Mouse (Mus musculus) forebrain, embryonic 11.5 days (tissue): ENCODE data around the gene Ifi202b. TPM values are rescaled to one million over a fixed set of nuclear protein-coding genes. Genes with fewer than 3 reads are reported as not detected.
"Not testable (repeated sequence)": the region's sequence is repeated elsewhere in the genome, so short reads cannot be mapped to it uniquely, and the experiment has no call there.

Experiments used
- ATAC-seq: fragments of 200-750 bp; cut with Nextera tagmentation; replicated peaks from 2 replicates; pipeline ENCODE4 v1.8.0; 2017; ENCODE audit warnings: moderate TSS enrichment; ENCODE audit not compliant: low FRiP score
- DNase-seq: peaks from one replicate; pipeline ENCODE4 v3.0.0-alpha.2; 2017; ENCODE audit warnings: low spot score
- H3K27ac ChIP-seq: fragments of 300-500 bp; sonication (generic); 2 replicates; pipeline ENCODE4 v1.5.1; 2014; ENCODE audit warnings: low read depth, low read length
- H3K27me3 ChIP-seq: fragments of 300-500 bp; sonication (generic); 2 replicates; pipeline ENCODE4 v1.6.1; 2014; ENCODE audit warnings: mild to moderate bottlenecking, low read length, mixed read lengths; ENCODE audit not compliant: control insufficient read depth, insufficient read depth
- H3K36me3 ChIP-seq: fragments of 300-500 bp; sonication (generic); 2 replicates; pipeline ENCODE4 v1.6.1; 2014; ENCODE audit warnings: mild to moderate bottlenecking, low read length, moderate library complexity, mixed read lengths; ENCODE audit not compliant: control insufficient read depth, insufficient read depth
- H3K4me1 ChIP-seq: fragments of 300-500 bp; sonication (generic); replicated peaks from 2 replicates; pipeline ENCODE4 v1.6.1; 2014; ENCODE audit warnings: low read length, mixed read lengths; ENCODE audit not compliant: control insufficient read depth, insufficient read depth
- H3K4me2 ChIP-seq: fragments of 300-500 bp; sonication (generic); 2 replicates; pipeline ENCODE4 v1.6.1; 2014; ENCODE audit warnings: low read depth, mild to moderate bottlenecking, low read length, moderate library complexity, mixed read lengths; ENCODE audit not compliant: severe bottlenecking
- H3K4me3 ChIP-seq: fragments of 300-500 bp; sonication (generic); 2 replicates; pipeline ENCODE4 v1.5.1; 2014; ENCODE audit warnings: low read depth, low read length
- H3K9ac ChIP-seq: fragments of 300-500 bp; sonication (generic); 2 replicates; pipeline ENCODE4 v1.6.1; 2014; ENCODE audit warnings: low read length
- H3K9me3 ChIP-seq: fragments of 300-500 bp; sonication (generic); 2 replicates; pipeline ENCODE4 v1.6.1; 2016; ENCODE audit warnings: low read length, mixed read lengths; ENCODE audit not compliant: control insufficient read depth
- WGBS: fragments of 180-500 bp; shearing (Covaris S2); extraction: QIAGEN DNeasy Blood & Tissue Kit; methylation state at CpG from one replicate; pipeline ENCODE4 v1.1.7; 2014; 5-methylcytosine and 5-hydroxymethylcytosine counted together
- polyA plus RNA-seq: library from polyadenylated mRNA; unstranded; fragments of >200 nt; fragmentation: Nextera tagmentation; extraction: Ambion mirVana; gene quantifications from 2 replicates; pipeline ENCODE4 v1.2.1, GENCODE M21; 2014

Ifi202b gene
- polyA plus RNA-seq, 1 experiment from 2014 or later: not detected

DNA sequence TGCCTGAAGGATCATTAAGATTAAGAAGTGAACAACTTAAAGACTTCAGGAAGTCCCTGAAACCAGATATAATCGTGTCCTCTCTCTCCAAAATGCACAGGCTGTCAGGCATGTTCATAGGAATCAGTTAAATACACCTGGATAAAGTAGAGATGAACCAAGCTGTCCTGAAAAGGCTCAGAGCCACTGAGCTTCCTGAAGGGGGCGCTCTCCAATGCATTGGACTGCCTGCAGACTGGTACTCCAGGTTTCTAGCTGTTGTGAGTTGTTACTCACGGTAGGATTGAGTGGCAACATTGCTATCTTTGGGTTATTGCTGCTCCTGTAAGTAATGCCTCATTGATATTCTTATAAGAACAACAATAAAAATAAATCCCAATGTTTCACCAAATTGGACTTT, 63.3 kb downstream of the Ifi202b start:
- not testable (repeated sequence) for ATAC-seq, DNase-seq, H3K4me2 ChIP-seq, H3K9me3 ChIP-seq, H3K9ac ChIP-seq, H3K4me3 ChIP-seq, H3K36me3 ChIP-seq, H3K27me3 ChIP-seq, H3K4me1 ChIP-seq, H3K27ac ChIP-seq
- WGBS: 70% methylated on average over 2 of the region's 3 CpGs

DNA sequence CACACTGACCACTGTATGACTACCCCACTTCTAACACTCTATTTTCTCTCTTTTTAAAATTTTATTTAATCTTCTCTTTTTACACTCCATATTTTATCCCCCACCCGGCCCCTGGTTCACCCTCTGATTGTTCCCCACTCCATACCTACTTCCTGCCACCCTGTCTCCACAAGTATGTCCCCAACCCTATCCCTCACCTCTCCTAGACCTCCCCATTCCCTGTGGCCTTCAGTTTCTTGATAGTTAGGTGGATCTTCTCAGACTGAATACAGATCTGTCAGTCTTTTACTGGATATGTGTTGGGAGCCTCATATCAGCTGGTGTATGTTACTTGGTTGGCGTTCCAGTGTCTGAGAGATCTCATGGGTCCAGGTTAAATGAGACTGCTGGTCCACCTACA, 68.0 kb downstream of the Ifi202b start:
- Histone ChIP-seq H3K27ac (no peak overlapping the region), H3K36me3 (no peaks in the 10 kb centered on the region), H3K4me3 (no peak overlapping the region), H3K4me1 (no peaks in the 10 kb centered on the region), H3K27me3 (no peaks in the 10 kb centered on the region), H3K4me2 (no peak overlapping the region), H3K9me3 (no peaks in the 10 kb centered on the region), H3K9ac (no peak overlapping the region)
- DNase-seq: no peak
- ATAC-seq: no peak; the same call in 1 of the 2 replicates
- 87% methylated on average over 2 of the region's 2 CpGs for WGBS

DNA sequence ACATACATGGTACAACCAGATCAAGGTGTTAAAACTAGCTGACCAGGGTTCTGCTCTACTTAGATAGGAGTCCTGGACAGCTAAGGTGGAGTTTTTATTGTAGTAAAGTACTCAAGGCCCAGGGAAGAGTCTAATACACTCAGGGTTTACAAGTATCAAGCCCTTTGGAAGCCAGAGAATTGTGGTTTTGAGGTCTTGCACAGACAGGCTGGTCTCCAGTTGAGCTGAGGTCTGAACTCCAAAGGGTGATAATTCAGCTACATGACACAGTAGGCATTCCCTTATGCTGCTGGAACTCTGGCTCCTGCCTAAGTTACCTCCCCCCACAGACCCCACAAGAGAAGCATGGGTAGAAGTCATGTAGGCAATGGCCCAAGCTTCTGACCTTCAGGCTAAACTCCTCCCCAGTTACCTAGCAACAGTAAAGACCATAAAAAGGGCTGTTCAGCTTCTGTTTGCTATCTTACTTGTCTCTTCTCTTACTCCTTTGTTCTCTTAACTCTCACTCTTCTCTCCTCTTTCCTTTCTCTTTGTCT, 69.2 kb downstream of the Ifi202b start:
- H3K4me3 ChIP-seq, H3K9me3 ChIP-seq, ATAC-seq, H3K27ac ChIP-seq, DNase-seq, H3K4me2 ChIP-seq, H3K27me3 ChIP-seq, H3K9ac ChIP-seq, H3K36me3 ChIP-seq, H3K4me1 ChIP-seq: not testable (repeated sequence)

Other genes with a start within 250 kb of the Ifi202b start
- 0.27 and 0.28 TPM in 2 replicates for gene Ifi207, start 241.0 kb downstream of the Ifi202b start, polyA plus RNA-seq
- gene Ifi204, start 215.8 kb downstream of the Ifi202b start, polyA plus RNA-seq: 0.56 and 0.71 TPM in 2 replicates
- 0.51 TPM in 1 of 2 replicates, not detected in the other for gene Ifi211, start 69.7 kb downstream of the Ifi202b start, polyA plus RNA-seq
- 0.65 TPM in 1 of 2 replicates, not detected in the other for gene Mndal, start 40.3 kb downstream of the Ifi202b start, polyA plus RNA-seq
- 0.09 TPM in 1 of 2 replicates, not detected in the other for gene Ifi203, start 40.1 kb downstream of the Ifi202b start, polyA plus RNA-seq
- not detected in 2 replicates for gene Ifi205, start 49.1 kb upstream of the Ifi202b start, polyA plus RNA-seq
- gene Olfr433, start 58.0 kb upstream of the Ifi202b start, polyA plus RNA-seq: not detected in 2 replicates
- gene Olfr432, start 66.5 kb upstream of the Ifi202b start, polyA plus RNA-seq: not detected in 2 replicates
- not detected in 2 replicates for gene Olfr430, start 83.9 kb upstream of the Ifi202b start, polyA plus RNA-seq
- gene Olfr429, start 101.6 kb upstream of the Ifi202b start, polyA plus RNA-seq: not detected in 2 replicates
- gene Olfr427, start 114.1 kb upstream of the Ifi202b start, polyA plus RNA-seq: not detected in 2 replicates
- 0.36 and 0.57 TPM in 2 replicates for gene Olfr231, start 138.4 kb upstream of the Ifi202b start, polyA plus RNA-seq
- not detected in 2 replicates for gene Olfr424, start 148.8 kb upstream of the Ifi202b start, polyA plus RNA-seq
- not detected in 2 replicates for gene Olfr420, start 172.9 kb upstream of the Ifi202b start, polyA plus RNA-seq
- 2.7 and 3.5 TPM in 2 replicates for gene Spta1, start 190.0 kb upstream of the Ifi202b start, polyA plus RNA-seq